Mouse (Mus musculus) CD4-positive helper T cell, adult 2 months (primary cell): ENCODE measurements around the gene Epb41l2.

Experiments
- DNase-seq: peaks from one replicate; pipeline ENCODE4 v3.0.0-alpha.2; 2012; ENCODE audit warnings: low read depth, missing footprints, low spot score

Gene Epb41l2

GRCm38 (mm10) chr10:25571319-25572240 lies 212.0 kb downstream of the Epb41l2 start:
- DNase-seq, result no peak
